Mouse (Mus musculus): ENCODE results near the gene Gm10340. TPM values are rescaled to one million over a fixed set of nuclear protein-coding genes. Genes with fewer than 3 reads are reported as not detected.
"Not testable (repeated sequence)": the region's sequence is repeated elsewhere in the genome, so short reads cannot be mapped to it uniquely, and the experiment has no call there.

The Gm10340 gene
- polyA plus RNA-seq (2014; fragmentation: Nextera tagmentation; extraction: Ambion mirVana) = not detected in 2 replicates

DNA sequence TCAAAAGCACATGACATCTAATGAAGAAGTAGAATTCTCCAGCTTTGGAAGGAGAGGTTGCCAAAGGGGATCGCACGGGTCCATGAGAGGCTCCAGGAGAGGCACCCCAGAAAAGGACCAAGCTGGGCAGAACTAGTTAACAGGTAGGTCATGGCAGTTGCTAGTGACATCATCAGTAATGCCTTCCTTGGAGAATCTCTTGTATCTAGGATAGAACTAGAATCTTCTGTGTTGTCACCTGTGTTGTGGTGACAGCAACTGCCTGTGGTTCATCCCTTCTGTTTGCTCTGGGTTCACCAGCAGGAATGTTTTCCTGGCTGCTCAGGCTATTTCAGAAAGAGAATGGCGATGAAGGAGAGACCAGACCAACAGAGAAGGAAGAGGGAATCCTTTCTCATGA, at the start of gene Gm10340:
Gene Gm10340 (plus strand): TSS at position 301 of the 400 bp plus-strand sequence.
- not testable (repeated sequence) for H3K36me3 ChIP-seq (ENCODE audit: control insufficient read depth, insufficient read depth, low read length); ATAC-seq (ENCODE audit: insufficient number of reproducible peaks, low FRiP score, low TSS enrichment, low read depth); H3K27ac ChIP-seq (replicated peaks; ENCODE audit: low read depth, low read length); H3K9me3 ChIP-seq (ENCODE audit: control insufficient read depth, low read length); DNase-seq (ENCODE audit: low spot score); H3K4me1 ChIP-seq (ENCODE audit: control insufficient read depth, insufficient read depth, low read length); H3K9ac ChIP-seq (ENCODE audit: low read length); H3K4me2 ChIP-seq (ENCODE audit: low read depth, severe bottlenecking); H3K27me3 ChIP-seq (ENCODE audit: control insufficient read depth, insufficient read depth, low read length); H3K4me3 ChIP-seq (ENCODE audit: low read depth, low read length)
- 86% methylated on average over 2 of the region's 3 CpGs for WGBS

DNA sequence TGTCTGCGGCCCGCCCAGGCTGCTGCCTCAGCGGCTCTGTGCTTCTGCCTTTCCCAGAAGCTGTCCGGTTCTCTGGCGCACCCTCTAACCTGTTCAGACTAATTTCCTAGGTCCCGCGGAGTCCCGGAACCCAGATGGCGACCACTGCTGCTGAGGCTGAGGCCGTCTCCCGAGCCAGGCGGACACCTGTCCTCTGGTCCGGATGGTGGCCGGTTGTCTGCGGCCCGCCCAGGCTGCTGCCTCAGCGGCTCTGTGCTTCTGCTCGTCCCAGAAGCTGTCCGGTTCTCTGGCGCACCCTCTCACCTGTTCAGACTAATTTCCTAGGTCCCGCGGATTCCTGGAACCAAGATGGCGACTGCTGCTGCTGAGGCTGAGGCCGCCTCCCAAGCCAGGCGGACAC, 17.7 kb upstream of the Gm10340 start:
- H3K9ac ChIP-seq (ENCODE audit: low read length); ATAC-seq (ENCODE audit: insufficient number of reproducible peaks, low FRiP score, low TSS enrichment, low read depth); H3K4me1 ChIP-seq (ENCODE audit: control insufficient read depth, insufficient read depth, low read length); H3K27me3 ChIP-seq (ENCODE audit: control insufficient read depth, insufficient read depth, low read length); H3K27ac ChIP-seq (replicated peaks; ENCODE audit: low read depth, low read length); H3K4me2 ChIP-seq (ENCODE audit: low read depth, severe bottlenecking); DNase-seq (ENCODE audit: low spot score); H3K9me3 ChIP-seq (ENCODE audit: control insufficient read depth, low read length); H3K36me3 ChIP-seq (ENCODE audit: control insufficient read depth, insufficient read depth, low read length); H3K4me3 ChIP-seq (ENCODE audit: low read depth, low read length): not testable (repeated sequence)
- WGBS = 85% methylated on average over 12 of the region's 25 CpGs

DNA sequence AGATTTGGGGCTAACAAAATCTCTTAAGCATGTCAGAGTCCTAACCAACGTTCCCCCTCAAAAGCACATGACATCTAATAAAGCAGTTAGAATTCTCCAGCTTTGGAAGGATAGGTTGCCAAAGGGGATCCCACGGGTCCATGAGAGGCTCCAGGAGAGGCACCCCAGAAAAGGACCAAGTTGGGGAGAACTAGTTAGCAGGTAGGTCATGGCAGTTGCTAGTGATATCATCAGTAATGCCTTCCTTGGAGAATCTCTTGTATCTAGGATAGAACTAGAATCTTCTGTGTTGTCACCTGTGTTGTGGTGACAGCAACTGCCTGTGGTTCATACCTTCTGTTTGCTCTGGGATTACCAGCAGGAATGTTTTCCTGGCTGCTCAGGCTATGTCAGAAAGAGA, 54.2 kb downstream of the Gm10340 start, which contains the start of gene Gm5795:
Gene Gm5795 (plus strand): TSS at position 301 of the 400 bp plus-strand sequence.
- not testable (repeated sequence) for H3K9me3 ChIP-seq (ENCODE audit: control insufficient read depth, low read length); H3K27ac ChIP-seq (replicated peaks; ENCODE audit: low read depth, low read length); H3K4me2 ChIP-seq (ENCODE audit: low read depth, severe bottlenecking); H3K4me3 ChIP-seq (ENCODE audit: low read depth, low read length); DNase-seq (ENCODE audit: low spot score); ATAC-seq (ENCODE audit: insufficient number of reproducible peaks, low FRiP score, low TSS enrichment, low read depth); H3K36me3 ChIP-seq (ENCODE audit: control insufficient read depth, insufficient read depth, low read length); H3K4me1 ChIP-seq (ENCODE audit: control insufficient read depth, insufficient read depth, low read length); H3K27me3 ChIP-seq (ENCODE audit: control insufficient read depth, insufficient read depth, low read length); H3K9ac ChIP-seq (ENCODE audit: low read length)
- WGBS = no CpG with 5 or more reads among the region's 2 CpGs

Other genes starting within 250 kb of the Gm10340 start
- gene Gm2888, start 104.0 kb upstream of the Gm10340 start, polyA plus RNA-seq (2014; fragmentation: Nextera tagmentation; extraction: Ambion mirVana) = not detected in 2 replicates
- gene Gm2897, start 84.7 kb upstream of the Gm10340 start, polyA plus RNA-seq (2014; fragmentation: Nextera tagmentation; extraction: Ambion mirVana) = 2.6 and 4.0 TPM in 2 replicates
- not detected in 2 replicates for gene Gm5795, start 54.3 kb downstream of the Gm10340 start, polyA plus RNA-seq (2014; fragmentation: Nextera tagmentation; extraction: Ambion mirVana)
- 7.2 and 7.7 TPM in 2 replicates for gene D830030K20Rik, start 74.5 kb downstream of the Gm10340 start, polyA plus RNA-seq (2014; fragmentation: Nextera tagmentation; extraction: Ambion mirVana)
- gene Gm2956, start 198.6 kb downstream of the Gm10340 start, polyA plus RNA-seq (2014; fragmentation: Nextera tagmentation; extraction: Ambion mirVana) = not detected in 2 replicates

Data from limb, embryonic 11.5 days (tissue).